Mouse (Mus musculus) midbrain, embryonic 16.5 days (tissue): ENCODE results near the gene Mast1. TPM values are rescaled to one million over a fixed set of nuclear protein-coding genes. Genes with fewer than 3 reads are reported as not detected.

ENCODE experiments used
- ATAC-seq: fragments of 200-750 bp; cut with Nextera tagmentation; 2 replicates; pipeline ENCODE4 v1.8.0; 2017; ENCODE audit warnings: moderate TSS enrichment
- H3K27ac ChIP-seq: fragments of 300-500 bp; sonication (generic); 2 replicates; pipeline ENCODE4 v1.5.1; 2014; ENCODE audit warnings: mild to moderate bottlenecking, low read length, mixed read lengths
- H3K27me3 ChIP-seq: fragments of 300-500 bp; sonication (generic); 2 replicates; pipeline ENCODE4 v1.6.1; 2014; ENCODE audit warnings: low read depth, low read length, mixed read lengths; ENCODE audit not compliant: control insufficient read depth, insufficient read depth
- H3K36me3 ChIP-seq: fragments of 300-500 bp; sonication (generic); 2 replicates; pipeline ENCODE4 v1.6.1; 2014; ENCODE audit warnings: mild to moderate bottlenecking, low read length, moderate library complexity, mixed read lengths; ENCODE audit not compliant: control insufficient read depth, insufficient read depth
- H3K4me1 ChIP-seq: fragments of 300-500 bp; sonication (generic); 2 replicates; pipeline ENCODE4 v1.6.1; 2014; ENCODE audit warnings: mild to moderate bottlenecking, low read length, mixed read lengths; ENCODE audit not compliant: control insufficient read depth, insufficient read depth
- H3K4me2 ChIP-seq: fragments of 300-500 bp; sonication (generic); 2 replicates; pipeline ENCODE4 v1.6.1; 2014; ENCODE audit warnings: mild to moderate bottlenecking, low read length, mixed read lengths
- H3K4me3 ChIP-seq: fragments of 300-500 bp; sonication (generic); 2 replicates; pipeline ENCODE4 v1.5.1; 2014; ENCODE audit warnings: low read depth, mild to moderate bottlenecking, low read length, moderate library complexity, mixed read lengths
- H3K9ac ChIP-seq: fragments of 300-500 bp; sonication (generic); 2 replicates; pipeline ENCODE4 v1.6.1; 2014; ENCODE audit warnings: low read depth, low read length, mixed read lengths
- H3K9me3 ChIP-seq: fragments of 300-500 bp; sonication (generic); replicated peaks from 2 replicates; pipeline ENCODE4 v1.6.1; 2014; ENCODE audit warnings: mild to moderate bottlenecking, low read length, mixed read lengths; ENCODE audit not compliant: control insufficient read depth, poor library complexity, severe bottlenecking
- WGBS: fragments of 180-500 bp; shearing (Covaris S2); extraction: QIAGEN DNeasy Blood & Tissue Kit; methylation state at CpG from one replicate; pipeline ENCODE4 v1.1.7; 2014; 5-methylcytosine and 5-hydroxymethylcytosine counted together
- polyA plus RNA-seq: library from polyadenylated mRNA; unstranded; fragments of >200 nt; fragmentation: Nextera tagmentation; extraction: Ambion mirVana; gene quantifications from 2 replicates; pipeline ENCODE4 v1.2.1, GENCODE M21; 2015

Mast1 gene
- polyA plus RNA-seq, result 85.7 and 86.1 TPM in 2 replicates

GRCm38 (mm10) chr8:84936962-84937546 is at the start of gene Mast1:
TSS of gene Mast1 (minus strand) at chr8:84937359.
- ATAC-seq, result peak; percentile 58
- under 1% methylated on average over 47 of the region's 50 CpGs for WGBS

GRCm38 (mm10) chr8:84986379-84986945 is 49.3 kb upstream of the Mast1 start:
- Histone ChIP-seq H3K9ac (peak overlapping the region; percentile 76; the same call in 1 of the 2 replicates), H3K4me3 (peak overlapping the region; percentile 56), H3K4me1 (peaks cover 29% of the 10 kb centered on the region), H3K9me3 (no peaks in the 10 kb centered on the region), H3K4me2 (peak overlapping the region; percentile 100), H3K27ac (peak overlapping the region; percentile 81), H3K36me3 (no peaks in the 10 kb centered on the region), H3K27me3 (peaks cover 4% of the 10 kb centered on the region; the same call in 1 of the 2 replicates)
- ATAC-seq, result no peak; the same call in 1 of the 2 replicates
- 37% methylated on average over 8 of the region's 8 CpGs for WGBS

More at GRCm38 (mm10) chr8:84936962-84937546, at the start of gene Mast1:
- H3K4me2 ChIP-seq, result peak within 1 kb of the TSS; percentile 98
- peak within 1 kb of the TSS; percentile 98 for H3K27ac ChIP-seq
- peaks cover 4% of the 10 kb centered on the region; the same call in 1 of the 2 replicates for H3K36me3 ChIP-seq
- H3K9me3 ChIP-seq, result no peaks in the 10 kb centered on the region
- H3K27me3 ChIP-seq, result no peaks in the 10 kb centered on the region; the same call in 1 of the 2 replicates
- H3K4me3 ChIP-seq, result peak within 1 kb of the TSS; percentile 92
- H3K4me1 ChIP-seq, result peaks cover 24% of the 10 kb centered on the region
- H3K9ac ChIP-seq, result peak within 1 kb of the TSS; percentile 100

- under 1% methylated on average over 53 of the region's 53 CpGs for WGBS
These were observed 48.7 kb upstream of the Mast1 start for GRCm38 (mm10) chr8:84985684-84986378.

GRCm38 (mm10) chr8:84985049-84985683 is 48.0 kb upstream of the Mast1 start:
- H3K27ac ChIP-seq, result peak overlapping the region; percentile 81
- no peak for ATAC-seq
- peak overlapping the region; percentile 76 for H3K9ac ChIP-seq
- H3K4me2 ChIP-seq, result peak overlapping the region; percentile 100
- H3K27me3 ChIP-seq, result peaks cover 4% of the 10 kb centered on the region; the same call in 1 of the 2 replicates
- peaks cover 34% of the 10 kb centered on the region for H3K4me1 ChIP-seq
- H3K36me3 ChIP-seq, result no peaks in the 10 kb centered on the region
- no peaks in the 10 kb centered on the region for H3K9me3 ChIP-seq
- WGBS, result under 1% methylated on average over 23 of the region's 23 CpGs
- H3K4me3 ChIP-seq, result peak overlapping the region; percentile 56

More at GRCm38 (mm10) chr8:84985684-84986378, 48.7 kb upstream of the Mast1 start:
- Histone ChIP-seq H3K27ac (peak overlapping the region; percentile 81), H3K9ac (peak overlapping the region; percentile 76), H3K4me1 (peaks cover 28% of the 10 kb centered on the region), H3K27me3 (peaks cover 4% of the 10 kb centered on the region; the same call in 1 of the 2 replicates), H3K4me3 (peak overlapping the region; percentile 56), H3K9me3 (no peaks in the 10 kb centered on the region), H3K4me2 (peak overlapping the region; percentile 100), H3K36me3 (no peaks in the 10 kb centered on the region)
- ATAC-seq, result peak; percentile 55

DNA sequence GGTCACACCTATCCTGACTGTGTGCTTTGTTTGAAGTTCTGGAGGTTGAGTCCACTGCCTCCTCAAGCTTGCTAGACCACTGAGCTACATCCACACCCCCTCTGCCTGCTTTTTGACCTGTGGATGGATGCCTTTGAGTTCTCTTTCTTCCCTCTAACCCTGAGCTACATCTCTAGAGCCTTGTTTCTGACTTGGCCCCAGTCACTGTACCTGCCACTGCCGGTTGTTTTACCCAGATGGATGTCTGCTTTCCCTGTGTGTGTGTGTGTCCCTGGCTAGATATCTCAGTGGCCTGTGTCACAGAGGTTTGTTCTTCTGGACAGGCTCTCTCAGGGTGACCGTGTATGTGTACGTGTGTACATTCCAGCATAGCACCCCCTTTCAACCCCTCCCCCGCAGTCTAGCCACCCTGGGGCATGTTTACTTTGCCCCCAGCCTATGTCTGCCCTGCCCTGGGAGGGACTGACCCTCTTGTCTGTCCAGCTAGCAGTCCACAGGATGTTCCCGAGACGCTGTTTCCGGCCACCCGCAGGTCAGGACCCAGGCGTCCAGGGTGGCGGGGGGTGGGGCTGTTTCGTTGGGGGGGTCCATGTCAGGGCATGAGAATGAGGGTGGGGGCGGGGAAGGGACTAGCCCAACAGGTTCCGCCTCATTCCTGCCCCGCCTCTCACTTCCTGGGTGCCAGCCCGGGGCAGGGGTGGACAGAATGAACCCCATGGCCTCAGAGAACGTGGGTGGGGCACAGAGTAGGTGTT is 47.3 kb upstream of the Mast1 start:
- Histone ChIP-seq H3K9ac (peak overlapping the region; percentile 76), H3K4me2 (peak overlapping the region; percentile 100), H3K27ac (peak overlapping the region; percentile 81), H3K9me3 (no peaks in the 10 kb centered on the region), H3K4me1 (peaks cover 38% of the 10 kb centered on the region), H3K36me3 (no peaks in the 10 kb centered on the region), H3K27me3 (peaks cover 4% of the 10 kb centered on the region; the same call in 1 of the 2 replicates), H3K4me3 (peak overlapping the region; percentile 56; the same call in 1 of the 2 replicates)
- 15% methylated on average over 16 of the region's 16 CpGs for WGBS
- ATAC-seq, result no peak

DNA sequence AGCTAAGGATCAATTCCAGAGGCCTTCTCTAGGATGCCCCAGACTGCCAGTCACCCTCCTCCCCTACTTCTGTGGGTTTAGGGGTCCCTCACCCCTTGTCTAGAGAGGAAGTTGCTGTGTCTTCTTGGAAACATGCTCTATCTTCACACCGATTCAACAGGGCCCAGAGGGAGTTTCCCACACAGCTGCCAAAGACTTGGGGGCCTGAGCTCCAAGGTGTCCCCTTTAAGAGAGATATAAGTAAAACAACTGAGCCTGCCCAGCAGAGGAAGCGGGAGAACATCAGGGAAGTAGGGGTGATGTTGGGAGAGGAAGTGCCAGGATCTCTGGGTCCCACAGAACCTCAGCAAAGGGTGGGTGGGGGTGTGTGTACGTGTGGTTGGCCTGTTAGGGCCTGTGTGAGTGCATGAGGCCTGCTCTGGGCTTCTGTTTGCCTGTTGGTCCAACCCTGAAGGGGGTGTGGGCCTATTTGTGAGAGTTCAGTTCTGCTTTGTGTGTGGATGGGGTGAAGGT is 45.4 kb upstream of the Mast1 start:
- Histone ChIP-seq H3K27ac (no peak overlapping the region), H3K4me1 (peaks cover 50% of the 10 kb centered on the region), H3K9ac (no peak overlapping the region), H3K9me3 (no peaks in the 10 kb centered on the region), H3K4me2 (no peak overlapping the region), H3K4me3 (no peak overlapping the region), H3K36me3 (no peaks in the 10 kb centered on the region), H3K27me3 (peaks cover 5% of the 10 kb centered on the region; the same call in 1 of the 2 replicates)
- no peak for ATAC-seq
- WGBS, result 70% methylated on average over 3 of the region's 3 CpGs

- no peak overlapping the region for H3K4me2 ChIP-seq
- H3K27ac ChIP-seq, result no peak overlapping the region
- H3K27me3 ChIP-seq, result 0 out of 2 replicates have a peak, but pooled peaks cover 3% of the 10 kb centered on the region
- no peaks in the 10 kb centered on the region for H3K9me3 ChIP-seq
- no peak overlapping the region for H3K9ac ChIP-seq
- no peak for ATAC-seq
- peaks cover 56% of the 10 kb centered on the region for H3K4me1 ChIP-seq
- 84% methylated on average over 13 of the region's 15 CpGs for WGBS
- H3K36me3 ChIP-seq, result no peaks in the 10 kb centered on the region
- no peak overlapping the region for H3K4me3 ChIP-seq
These were observed 44.7 kb upstream of the Mast1 start for GRCm38 (mm10) chr8:84981644-84982498.
